Mouse (Mus musculus): ENCODE measurements around the gene Erc1. TPM values are rescaled to one million over a fixed set of nuclear protein-coding genes. Genes with fewer than 3 reads are reported as not detected.
A peak's percentile ranks its signal among the peaks of the same experiment; 100 is the strongest.

The Erc1 gene
- polyA plus RNA-seq, 1 experiment from 2014 or later = 23.4 TPM

GRCm38 (mm10) chr6:119711649-119712305 is 136.2 kb downstream of the Erc1 start:
- Histone ChIP-seq H3K36me3 (ENCODE audit: control insufficient read depth, insufficient read depth, low read length) (peaks cover 9% of the 10 kb centered on the region; the same call in 1 of the 2 replicates), H3K4me1 (ENCODE audit: control insufficient read depth, insufficient read depth, low read length) (no peaks in the 10 kb centered on the region), H3K27me3 (replicated peaks; ENCODE audit: control insufficient read depth, insufficient read depth, low read length) (no peaks in the 10 kb centered on the region), H3K9me3 (ENCODE audit: control insufficient read depth, low read length) (no peaks in the 10 kb centered on the region), H3K4me2 (ENCODE audit: low read depth, low read length) (no peak overlapping the region), H3K27ac (replicated peaks; ENCODE audit: low read depth, low read length) (no peak overlapping the region), H3K4me3 (ENCODE audit: low read depth, low read length) (no peak overlapping the region), H3K9ac (ENCODE audit: low read depth, low read length) (no peak overlapping the region)
- ATAC-seq (ENCODE audit: low read depth) = no peak
- no peak for DNase-seq (ENCODE audit: low spot score)
- WGBS = 80% methylated on average over 8 of the region's 8 CpGs

- ATAC-seq (ENCODE audit: low read depth) = no peak
- no peak overlapping the region for H3K4me3 ChIP-seq (ENCODE audit: low read depth, low read length)
- H3K36me3 ChIP-seq (ENCODE audit: control insufficient read depth, insufficient read depth, low read length) = peaks cover 9% of the 10 kb centered on the region; the same call in 1 of the 2 replicates
- no peaks in the 10 kb centered on the region for H3K27me3 ChIP-seq (replicated peaks; ENCODE audit: control insufficient read depth, insufficient read depth, low read length)
- H3K4me1 ChIP-seq (ENCODE audit: control insufficient read depth, insufficient read depth, low read length) = no peaks in the 10 kb centered on the region
- no peaks in the 10 kb centered on the region for H3K9me3 ChIP-seq (ENCODE audit: control insufficient read depth, low read length)
- no peak overlapping the region for H3K9ac ChIP-seq (ENCODE audit: low read depth, low read length)
- H3K4me2 ChIP-seq (ENCODE audit: low read depth, low read length) = no peak overlapping the region
- no peak overlapping the region for H3K27ac ChIP-seq (replicated peaks; ENCODE audit: low read depth, low read length)
- DNase-seq (ENCODE audit: low spot score) = peak; percentile 47
These were observed 138.4 kb downstream of the Erc1 start for GRCm38 (mm10) chr6:119709552-119709951.

DNA sequence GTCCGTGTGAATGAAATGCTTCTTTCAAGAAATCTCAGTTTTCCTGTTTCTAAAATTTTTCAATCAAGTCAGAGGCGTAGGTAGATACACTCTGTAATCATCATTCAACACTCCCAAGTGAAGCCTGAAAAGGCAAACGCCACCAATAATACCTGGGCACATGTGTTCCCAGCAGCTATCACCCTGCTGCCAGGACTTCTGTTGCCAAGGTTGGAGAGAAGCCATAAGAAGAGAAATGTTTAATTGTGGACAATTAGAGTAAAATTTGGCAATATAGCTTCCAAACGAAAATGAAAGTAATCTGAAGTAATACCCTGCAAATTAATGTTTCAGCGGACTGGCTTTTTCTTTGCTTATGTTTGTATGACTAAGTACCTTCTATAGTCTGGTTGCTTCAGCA is 140.1 kb downstream of the Erc1 start:
- Histone ChIP-seq H3K27ac (replicated peaks; ENCODE audit: low read depth, low read length) (no peak overlapping the region), H3K9ac (ENCODE audit: low read depth, low read length) (no peak overlapping the region), H3K4me3 (ENCODE audit: low read depth, low read length) (no peak overlapping the region), H3K9me3 (ENCODE audit: control insufficient read depth, low read length) (no peaks in the 10 kb centered on the region), H3K36me3 (ENCODE audit: control insufficient read depth, insufficient read depth, low read length) (peaks cover 1% of the 10 kb centered on the region; the same call in 1 of the 2 replicates), H3K4me2 (ENCODE audit: low read depth, low read length) (no peak overlapping the region), H3K27me3 (replicated peaks; ENCODE audit: control insufficient read depth, insufficient read depth, low read length) (no peaks in the 10 kb centered on the region), H3K4me1 (ENCODE audit: control insufficient read depth, insufficient read depth, low read length) (no peaks in the 10 kb centered on the region)
- ATAC-seq (ENCODE audit: low read depth) = no peak
- DNase-seq (ENCODE audit: low spot score) = no peak
- WGBS = 78% methylated on average over 5 of the region's 5 CpGs

- Histone ChIP-seq H3K27me3 (replicated peaks; ENCODE audit: control insufficient read depth, insufficient read depth, low read length) (no peaks in the 10 kb centered on the region), H3K36me3 (ENCODE audit: control insufficient read depth, insufficient read depth, low read length) (no peaks in the 10 kb centered on the region), H3K9me3 (ENCODE audit: control insufficient read depth, low read length) (no peaks in the 10 kb centered on the region), H3K9ac (ENCODE audit: low read depth, low read length) (no peak overlapping the region), H3K4me1 (ENCODE audit: control insufficient read depth, insufficient read depth, low read length) (no peaks in the 10 kb centered on the region), H3K4me3 (ENCODE audit: low read depth, low read length) (no peak overlapping the region), H3K4me2 (ENCODE audit: low read depth, low read length) (no peak overlapping the region), H3K27ac (replicated peaks; ENCODE audit: low read depth, low read length) (no peak overlapping the region)
- ATAC-seq (ENCODE audit: low read depth) = no peak
- no peak for DNase-seq (ENCODE audit: low spot score)
- WGBS = 83% methylated on average over 2 of the region's 2 CpGs
These were observed 143.1 kb downstream of the Erc1 start for GRCm38 (mm10) chr6:119704899-119705298.

GRCm38 (mm10) chr6:119692754-119693153 is 155.2 kb downstream of the Erc1 start:
- Histone ChIP-seq H3K9ac (ENCODE audit: low read depth, low read length) (no peak overlapping the region), H3K27me3 (replicated peaks; ENCODE audit: control insufficient read depth, insufficient read depth, low read length) (no peaks in the 10 kb centered on the region), H3K4me3 (ENCODE audit: low read depth, low read length) (no peak overlapping the region), H3K4me1 (ENCODE audit: control insufficient read depth, insufficient read depth, low read length) (no peaks in the 10 kb centered on the region), H3K36me3 (ENCODE audit: control insufficient read depth, insufficient read depth, low read length) (peaks cover 26% of the 10 kb centered on the region), H3K9me3 (ENCODE audit: control insufficient read depth, low read length) (no peaks in the 10 kb centered on the region), H3K27ac (replicated peaks; ENCODE audit: low read depth, low read length) (no peak overlapping the region), H3K4me2 (ENCODE audit: low read depth, low read length) (no peak overlapping the region)
- 83% methylated on average over 5 of the region's 5 CpGs for WGBS
- no peak for DNase-seq (ENCODE audit: low spot score)
- ATAC-seq (ENCODE audit: low read depth) = no peak

GRCm38 (mm10) chr6:119686470-119686869 is 161.5 kb downstream of the Erc1 start:
- no peak overlapping the region for H3K4me2 ChIP-seq (ENCODE audit: low read depth, low read length)
- H3K4me3 ChIP-seq (ENCODE audit: low read depth, low read length) = no peak overlapping the region
- H3K27ac ChIP-seq (replicated peaks; ENCODE audit: low read depth, low read length) = no peak overlapping the region
- H3K9me3 ChIP-seq (ENCODE audit: control insufficient read depth, low read length) = no peaks in the 10 kb centered on the region
- no peaks in the 10 kb centered on the region for H3K4me1 ChIP-seq (ENCODE audit: control insufficient read depth, insufficient read depth, low read length)
- ATAC-seq (ENCODE audit: low read depth) (no peak), DNase-seq (ENCODE audit: low spot score) (no peak)
- no peaks in the 10 kb centered on the region for H3K27me3 ChIP-seq (replicated peaks; ENCODE audit: control insufficient read depth, insufficient read depth, low read length)
- H3K36me3 ChIP-seq (ENCODE audit: control insufficient read depth, insufficient read depth, low read length) = peaks cover 11% of the 10 kb centered on the region
- H3K9ac ChIP-seq (ENCODE audit: low read depth, low read length) = no peak overlapping the region

- Histone ChIP-seq H3K4me3 (ENCODE audit: low read depth, low read length) (no peak overlapping the region), H3K27ac (replicated peaks; ENCODE audit: low read depth, low read length) (no peak overlapping the region), H3K4me2 (ENCODE audit: low read depth, low read length) (no peak overlapping the region), H3K9ac (ENCODE audit: low read depth, low read length) (no peak overlapping the region), H3K4me1 (ENCODE audit: control insufficient read depth, insufficient read depth, low read length) (no peaks in the 10 kb centered on the region), H3K27me3 (replicated peaks; ENCODE audit: control insufficient read depth, insufficient read depth, low read length) (no peaks in the 10 kb centered on the region), H3K36me3 (ENCODE audit: control insufficient read depth, insufficient read depth, low read length) (0 out of 2 replicates have a peak, but pooled peaks cover 5% of the 10 kb centered on the region), H3K9me3 (ENCODE audit: control insufficient read depth, low read length) (no peaks in the 10 kb centered on the region)
- ATAC-seq (ENCODE audit: low read depth) (no peak), DNase-seq (ENCODE audit: low spot score) (no peak)
- 89% methylated on average over 2 of the region's 2 CpGs for WGBS
These were observed 167.2 kb downstream of the Erc1 start for GRCm38 (mm10) chr6:119680746-119681145.

DNA sequence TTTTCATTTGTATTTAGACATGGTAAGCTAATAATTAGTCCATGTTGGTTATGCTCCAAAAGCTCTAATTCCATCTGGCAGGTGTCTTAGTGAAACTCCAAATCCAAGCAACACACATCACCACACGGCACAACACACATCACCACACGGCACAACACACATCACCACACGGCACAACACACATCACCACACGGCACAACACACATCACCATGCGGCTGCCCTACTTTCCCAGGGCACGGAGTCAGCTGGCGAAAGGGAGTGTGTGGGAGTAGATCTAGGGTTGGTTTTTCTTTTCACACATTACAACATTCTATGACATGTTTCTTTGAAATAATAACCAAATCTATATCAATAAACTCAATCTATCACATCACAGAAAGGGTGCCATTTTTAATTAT is 173.2 kb downstream of the Erc1 start:
- DNase-seq (ENCODE audit: low spot score) (no peak), ATAC-seq (ENCODE audit: low read depth) (no peak)
- 87% methylated on average over 7 of the region's 7 CpGs for WGBS

DNA sequence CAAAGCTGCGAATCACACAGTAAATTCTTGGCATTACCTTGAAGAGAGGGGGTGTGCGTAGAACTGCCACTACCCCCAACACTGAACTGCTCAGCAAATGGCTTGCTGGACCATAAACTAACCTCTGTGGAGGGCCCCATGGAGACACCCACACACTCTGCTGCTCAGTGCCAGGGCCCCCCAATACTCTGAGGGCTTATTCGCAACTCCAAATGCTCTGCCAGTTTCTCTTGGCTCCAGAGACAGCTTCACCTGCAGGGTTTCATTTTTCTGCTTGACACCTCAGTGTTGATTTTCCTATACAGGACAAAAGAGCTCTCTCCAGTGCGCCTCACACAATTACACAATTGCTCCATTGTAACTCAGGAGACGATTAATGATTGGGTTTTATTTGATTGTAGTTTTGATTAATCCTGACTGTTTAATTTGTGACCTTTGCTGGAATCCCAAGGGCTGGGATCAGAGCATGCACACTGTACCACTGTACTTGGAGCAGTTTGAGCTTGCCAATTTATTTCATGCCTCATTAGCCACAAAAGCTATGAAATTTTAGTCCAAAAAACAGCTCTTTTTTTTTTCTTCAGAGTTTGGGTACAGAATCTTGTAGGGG is 173.7 kb downstream of the Erc1 start:
- Histone ChIP-seq H3K4me1 (ENCODE audit: control insufficient read depth, insufficient read depth, low read length) (no peaks in the 10 kb centered on the region), H3K4me2 (ENCODE audit: low read depth, low read length) (no peak overlapping the region), H3K4me3 (ENCODE audit: low read depth, low read length) (no peak overlapping the region), H3K27me3 (replicated peaks; ENCODE audit: control insufficient read depth, insufficient read depth, low read length) (no peaks in the 10 kb centered on the region), H3K9ac (ENCODE audit: low read depth, low read length) (no peak overlapping the region), H3K27ac (replicated peaks; ENCODE audit: low read depth, low read length) (no peak overlapping the region), H3K36me3 (ENCODE audit: control insufficient read depth, insufficient read depth, low read length) (0 out of 2 replicates have a peak, but pooled peaks cover 7% of the 10 kb centered on the region), H3K9me3 (ENCODE audit: control insufficient read depth, low read length) (no peaks in the 10 kb centered on the region)
- ATAC-seq (ENCODE audit: low read depth) = peak; percentile 75
- 71% methylated on average over 5 of the region's 5 CpGs for WGBS
- peak; percentile 32 for DNase-seq (ENCODE audit: low spot score)

More for the DNA sequence above, 173.2 kb downstream of the Erc1 start:
- H3K27me3 ChIP-seq (replicated peaks; ENCODE audit: control insufficient read depth, insufficient read depth, low read length) = no peaks in the 10 kb centered on the region
- no peak overlapping the region for H3K4me2 ChIP-seq (ENCODE audit: low read depth, low read length)
- H3K36me3 ChIP-seq (ENCODE audit: control insufficient read depth, insufficient read depth, low read length) = 0 out of 2 replicates have a peak, but pooled peaks cover 7% of the 10 kb centered on the region
- H3K9ac ChIP-seq (ENCODE audit: low read depth, low read length) = no peak overlapping the region
- H3K4me3 ChIP-seq (ENCODE audit: low read depth, low read length) = no peak overlapping the region
- H3K4me1 ChIP-seq (ENCODE audit: control insufficient read depth, insufficient read depth, low read length) = no peaks in the 10 kb centered on the region
- no peak overlapping the region for H3K27ac ChIP-seq (replicated peaks; ENCODE audit: low read depth, low read length)
- no peaks in the 10 kb centered on the region for H3K9me3 ChIP-seq (ENCODE audit: control insufficient read depth, low read length)

Data from embryonic facial prominence, embryonic 14.5 days (tissue).